Mouse (Mus musculus) kidney, embryonic 15.5 days (tissue): ENCODE measurements around the gene Ywhab. TPM values are rescaled to one million over a fixed set of nuclear protein-coding genes. Genes with fewer than 3 reads are reported as not detected.

ENCODE experiments used
- ATAC-seq: fragments of 200-750 bp; cut with Nextera tagmentation; replicated peaks from 2 replicates; pipeline ENCODE4 v1.8.0; 2017; ENCODE audit warnings: moderate TSS enrichment; ENCODE audit not compliant: low FRiP score
- H3K27ac ChIP-seq: fragments of 300-500 bp; sonication (generic); 2 replicates; pipeline ENCODE4 v1.5.1; 2015; ENCODE audit warnings: mild to moderate bottlenecking, inconsistent platforms
- H3K27me3 ChIP-seq: fragments of 300-500 bp; sonication (generic); 2 replicates; pipeline ENCODE4 v1.6.1; 2015; ENCODE audit warnings: inconsistent platforms
- H3K36me3 ChIP-seq: fragments of 300-500 bp; sonication (generic); 2 replicates; pipeline ENCODE4 v1.6.1; 2015; ENCODE audit warnings: inconsistent platforms
- H3K4me1 ChIP-seq: fragments of 300-500 bp; sonication (generic); 2 replicates; pipeline ENCODE4 v1.6.1; 2015; ENCODE audit warnings: inconsistent platforms
- H3K4me2 ChIP-seq: fragments of 300-500 bp; sonication (generic); 2 replicates; pipeline ENCODE4 v1.6.1; 2015; ENCODE audit warnings: moderate library complexity, mild to moderate bottlenecking, inconsistent platforms
- H3K4me3 ChIP-seq: fragments of 300-500 bp; sonication (generic); replicated peaks from 2 replicates; pipeline ENCODE4 v1.5.1; 2015; ENCODE audit warnings: mild to moderate bottlenecking, inconsistent platforms
- H3K9ac ChIP-seq: fragments of 300-500 bp; sonication (generic); 2 replicates; pipeline ENCODE4 v1.6.1; 2015; ENCODE audit warnings: mild to moderate bottlenecking, inconsistent platforms
- H3K9me3 ChIP-seq: fragments of 300-500 bp; sonication (generic); replicated peaks from 2 replicates; pipeline ENCODE4 v1.6.1; 2016; ENCODE audit warnings: inconsistent platforms
- WGBS: fragments of 180-500 bp; shearing (Covaris S2); methylation state at CpG from one replicate; pipeline ENCODE4 v1.1.7; 2015; ENCODE audit warnings: mixed read lengths; 5-methylcytosine and 5-hydroxymethylcytosine counted together
- polyA plus RNA-seq: library from polyadenylated mRNA; unstranded; fragments of >200 nt; fragmentation: Nextera tagmentation; extraction: Ambion mirVana; gene quantifications from 2 replicates; pipeline ENCODE4 v1.2.1, GENCODE M21; 2015

Ywhab gene
- polyA plus RNA-seq, 1 experiment from 2014 or later = 307 TPM

DNA sequence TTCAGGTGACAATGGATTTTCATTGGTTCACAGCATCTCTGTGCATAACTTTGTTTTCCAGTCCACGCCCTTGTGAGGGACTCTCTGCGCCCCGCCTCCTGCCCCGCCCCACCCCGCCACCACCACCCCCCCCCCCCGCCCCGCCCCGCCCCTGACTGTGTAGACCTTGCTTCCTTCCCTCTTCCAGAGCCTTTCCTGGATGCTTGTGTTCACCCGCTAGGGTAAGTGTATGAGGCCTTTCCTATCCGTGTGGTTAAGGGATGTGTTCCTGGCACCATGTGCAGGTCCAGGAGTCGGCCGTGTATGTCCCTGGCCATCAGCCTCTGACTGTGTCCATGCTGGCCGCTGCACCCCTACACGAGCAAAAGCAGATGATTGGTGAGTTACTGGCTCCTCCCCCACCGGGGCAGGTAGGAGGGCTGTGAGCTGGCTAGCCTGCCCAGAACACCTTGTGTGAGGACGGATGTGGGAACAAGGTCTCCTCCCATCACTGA is 52.5 kb downstream of the Ywhab start:
- Histone ChIP-seq H3K4me3 (peak overlapping the region; percentile 39), H3K36me3 (peaks cover 18% of the 10 kb centered on the region), H3K9me3 (no peaks in the 10 kb centered on the region), H3K9ac (no peak overlapping the region), H3K4me2 (peak overlapping the region; percentile 62), H3K27ac (0 out of 2 replicates have a peak overlapping the region, but pooled peaks have one; percentile 37), H3K4me1 (peaks cover 9% of the 10 kb centered on the region; the same call in 1 of the 2 replicates), H3K27me3 (no peaks in the 10 kb centered on the region)
- 2% methylated on average over 16 of the region's 16 CpGs for WGBS
- ATAC-seq = peak; percentile 84

DNA sequence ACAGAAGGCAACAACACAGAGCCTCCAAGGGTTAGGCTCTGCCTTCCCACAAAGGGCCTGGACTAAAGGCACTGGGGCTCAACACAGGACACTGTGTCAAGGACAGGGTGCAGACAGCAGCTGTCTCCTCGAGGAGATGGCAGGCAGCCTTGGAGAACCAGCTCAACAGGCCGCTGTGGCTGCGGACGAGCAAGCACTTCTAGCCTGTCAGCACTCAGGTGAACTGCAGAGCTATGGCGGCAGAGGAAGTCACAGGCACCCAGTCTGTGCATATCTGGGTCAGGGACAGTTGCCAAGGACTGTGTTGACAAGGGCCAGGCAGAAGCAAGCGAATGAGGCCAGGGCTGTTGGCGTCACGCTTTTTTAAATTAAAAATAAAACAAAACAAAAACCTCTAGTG is 59.0 kb downstream of the Ywhab start:
- H3K27me3 ChIP-seq = no peaks in the 10 kb centered on the region
- H3K4me1 ChIP-seq = no peaks in the 10 kb centered on the region
- H3K9ac ChIP-seq = no peak overlapping the region
- no peak overlapping the region for H3K27ac ChIP-seq
- H3K36me3 ChIP-seq = peaks cover 78% of the 10 kb centered on the region
- ATAC-seq = no peak
- WGBS = 89% methylated on average over 8 of the region's 8 CpGs
- H3K9me3 ChIP-seq = no peaks in the 10 kb centered on the region
- H3K4me3 ChIP-seq = no peak overlapping the region
- no peak overlapping the region for H3K4me2 ChIP-seq

DNA sequence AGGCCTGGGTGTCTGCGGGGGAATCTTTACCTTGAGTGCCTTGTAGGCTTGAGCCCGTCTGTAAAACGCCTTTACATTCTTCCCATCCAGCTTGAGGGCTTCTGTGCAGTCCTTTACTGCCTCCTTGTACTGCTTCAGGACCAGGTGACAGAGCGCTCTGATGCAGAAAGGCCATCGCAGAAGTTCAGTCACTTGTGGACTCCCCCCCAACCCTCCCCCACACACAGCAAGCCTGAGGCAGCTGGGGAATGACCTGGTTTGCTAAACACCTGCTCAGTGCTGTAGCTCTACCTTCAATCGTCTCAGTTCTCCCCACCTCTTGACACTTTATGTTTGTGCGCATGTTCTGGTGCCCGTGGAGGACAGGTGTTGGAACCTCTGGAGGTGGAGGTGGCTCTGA is 59.9 kb downstream of the Ywhab start:
- H3K9ac ChIP-seq = no peak overlapping the region
- H3K4me1 ChIP-seq = peaks cover 4% of the 10 kb centered on the region; the same call in 1 of the 2 replicates
- no peak overlapping the region for H3K4me3 ChIP-seq
- H3K27me3 ChIP-seq = no peaks in the 10 kb centered on the region
- no peaks in the 10 kb centered on the region for H3K9me3 ChIP-seq
- H3K36me3 ChIP-seq = peaks cover 87% of the 10 kb centered on the region
- ATAC-seq = no peak
- H3K27ac ChIP-seq = no peak overlapping the region
- H3K4me2 ChIP-seq = no peak overlapping the region
- WGBS = 82% methylated on average over 8 of the region's 8 CpGs

DNA sequence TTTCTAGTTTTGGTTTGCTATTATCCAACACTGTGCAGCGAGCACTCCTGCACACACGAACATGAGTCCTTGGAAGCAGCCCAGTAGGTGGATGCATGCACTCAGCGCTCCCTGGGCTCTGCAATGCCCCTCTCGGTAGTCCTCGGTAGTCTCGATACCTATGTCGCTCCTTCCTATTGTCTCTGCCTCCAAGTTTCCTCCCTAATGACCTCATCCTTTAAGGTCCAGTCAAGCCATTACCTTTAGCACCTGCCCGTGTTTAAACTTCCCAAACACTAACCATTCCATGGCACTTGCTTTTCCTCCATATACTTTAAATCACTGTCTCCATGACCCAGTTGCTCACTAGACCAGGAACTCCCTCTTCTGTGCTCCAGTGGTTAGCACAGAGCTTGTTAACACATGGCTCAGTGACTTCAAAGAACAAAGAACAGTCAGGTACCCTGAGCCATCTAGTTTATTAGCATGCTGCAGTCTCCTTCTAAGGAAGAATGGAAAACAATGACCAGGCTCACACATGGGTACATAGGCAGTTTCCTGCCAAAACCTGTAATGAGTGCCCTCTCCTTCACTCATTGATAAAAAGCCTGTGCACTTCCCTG is 65.0 kb downstream of the Ywhab start:
- peaks cover 10% of the 10 kb centered on the region; the same call in 1 of the 2 replicates for H3K4me1 ChIP-seq
- H3K4me2 ChIP-seq = no peak overlapping the region
- H3K27ac ChIP-seq = peak overlapping the region; percentile 71; the same call in 1 of the 2 replicates
- H3K27me3 ChIP-seq = no peaks in the 10 kb centered on the region
- H3K9me3 ChIP-seq = no peaks in the 10 kb centered on the region
- ATAC-seq = peak; percentile 78
- H3K4me3 ChIP-seq = no peak overlapping the region
- WGBS = 72% methylated on average over 8 of the region's 8 CpGs
- H3K36me3 ChIP-seq = peaks cover 93% of the 10 kb centered on the region
- H3K9ac ChIP-seq = no peak overlapping the region

Other genes starting within 250 kb of the Ywhab start
- gene Ada, start 244.7 kb upstream of the Ywhab start, polyA plus RNA-seq = 9.5 and 11.8 TPM in 2 replicates
- 0.62 and 1.0 TPM in 2 replicates for gene Ccn5, start 174.1 kb upstream of the Ywhab start, polyA plus RNA-seq
- not detected in 2 replicates for gene Kcnk15, start 141.3 kb upstream of the Ywhab start, polyA plus RNA-seq
- 1.0 and 1.6 TPM in 2 replicates for gene Rims4, start 76.3 kb upstream of the Ywhab start, polyA plus RNA-seq
- gene Pabpc1l, start 30.5 kb downstream of the Ywhab start, polyA plus RNA-seq = 2.4 and 4.1 TPM in 2 replicates
- 21.0 and 23.4 TPM in 2 replicates for gene Stk4, start 75.4 kb downstream of the Ywhab start, polyA plus RNA-seq
- 60.8 and 64.9 TPM in 2 replicates for gene Tomm34, start 76.2 kb downstream of the Ywhab start, polyA plus RNA-seq
- gene Kcns1, start 176.2 kb downstream of the Ywhab start, polyA plus RNA-seq = 0.23 and 0.28 TPM in 2 replicates
- gene Wfdc5, start 187.8 kb downstream of the Ywhab start, polyA plus RNA-seq = 0.13 TPM in 1 of 2 replicates, not detected in the other
- 0.55 TPM in 1 of 2 replicates, not detected in the other for gene Wfdc12, start 195.6 kb downstream of the Ywhab start, polyA plus RNA-seq
- not detected in 2 replicates for gene Wfdc15a, start 205.2 kb downstream of the Ywhab start, polyA plus RNA-seq
- gene Wfdc15b, start 226.7 kb downstream of the Ywhab start, polyA plus RNA-seq = 70.1 and 91.1 TPM in 2 replicates
- not detected in 2 replicates for gene Svs2, start 243.5 kb downstream of the Ywhab start, polyA plus RNA-seq